Mouse (Mus musculus): ENCODE measurements around the gene Atg4d. TPM values are rescaled to one million over a fixed set of nuclear protein-coding genes. Genes with fewer than 3 reads are reported as not detected.
"Not testable (repeated sequence)": the region's sequence is repeated elsewhere in the genome, so short reads cannot be mapped to it uniquely, and the experiment has no call there.

The Atg4d gene
- total and polyA plus RNA-seq, 3 experiments = 9.1 to 14.9 (median 14.5) TPM

- peak; percentile 69 for ATAC-seq (ENCODE audit: extremely low read depth, insufficient number of reproducible peaks, low FRiP score, poor library complexity, severe bottlenecking)
- TF ChIP-seq TAL1 (conservative IDR thresholded peaks at IDR 0.05; ENCODE audit: low read depth, low read length) = no peak
- no peak for TF ChIP-seq CTCF (IDR thresholded peaks at IDR 0.05; ENCODE audit: low read depth, low read length)
- Histone ChIP-seq H3K4me1 (ENCODE audit: insufficient read depth, low read depth, low read length) (peaks cover 44% of the 10 kb centered on the region), H3K4me3 (ENCODE audit: low read depth, low read length) (peak within 1 kb of the TSS; percentile 82), H3K36me3 (replicated peaks) (peaks cover 22% of the 10 kb centered on the region), H3K9me3 (replicated peaks) (no peaks in the 10 kb centered on the region; the same call in 1 of the 2 replicates), H3K27me3 (ENCODE audit: insufficient read depth, low read length) (no peaks in the 10 kb centered on the region)
- peak; percentile 76 for DNase-seq (ENCODE audit: low spot score)
These were observed 55.8 kb downstream of the Atg4d start, which contains the start of gene Slc44a2 for GRCm38 (mm10) chr9:21320619-21321512. Slc44a2 (plus strand) TSS chr9:21320698.

- Histone ChIP-seq H3K9me3 (replicated peaks) (no peaks in the 10 kb centered on the region; the same call in 1 of the 2 replicates), H3K4me1 (ENCODE audit: insufficient read depth, low read depth, low read length) (peaks cover 45% of the 10 kb centered on the region), H3K27me3 (ENCODE audit: insufficient read depth, low read length) (no peaks in the 10 kb centered on the region), H3K4me3 (ENCODE audit: low read depth, low read length) (peak overlapping the region; percentile 82), H3K36me3 (replicated peaks) (peaks cover 25% of the 10 kb centered on the region)
- ATAC-seq (ENCODE audit: extremely low read depth, insufficient number of reproducible peaks, low FRiP score, poor library complexity, severe bottlenecking) (peak; percentile 22; the same call in 1 of the 2 replicates), DNase-seq (ENCODE audit: low spot score) (peak; percentile 47)
- TF ChIP-seq CTCF (IDR thresholded peaks at IDR 0.05; ENCODE audit: low read depth, low read length) (no peak), TAL1 (conservative IDR thresholded peaks at IDR 0.05; ENCODE audit: low read depth, low read length) (no peak)
These were observed 56.4 kb downstream of the Atg4d start for GRCm38 (mm10) chr9:21321513-21321835.

- no peaks in the 10 kb centered on the region; the same call in 1 of the 2 replicates for H3K9me3 ChIP-seq (replicated peaks)
- H3K27me3 ChIP-seq (ENCODE audit: insufficient read depth, low read length) = no peaks in the 10 kb centered on the region
- no peak overlapping the region for H3K4me3 ChIP-seq (ENCODE audit: low read depth, low read length)
- peaks cover 27% of the 10 kb centered on the region for H3K36me3 ChIP-seq (replicated peaks)
- ATAC-seq (ENCODE audit: extremely low read depth, insufficient number of reproducible peaks, low FRiP score, poor library complexity, severe bottlenecking) (no peak), DNase-seq (ENCODE audit: low spot score) (no peak)
- no peak for TF ChIP-seq TAL1 (conservative IDR thresholded peaks at IDR 0.05; ENCODE audit: low read depth, low read length)
- no peak for TF ChIP-seq GATA1 (IDR thresholded peaks at IDR 0.05; ENCODE audit: borderline replicate concordance, low read length)
- no peak for TF ChIP-seq CTCF (IDR thresholded peaks at IDR 0.05; ENCODE audit: low read depth, low read length)
- TF ChIP-seq POLR2AphosphoS5 (IDR thresholded peaks at IDR 0.05; ENCODE audit: insufficient replicate concordance, low read depth, low read length) = no peak
- no peak for TF ChIP-seq GATA2 (IDR thresholded peaks at IDR 0.05; ENCODE audit: borderline replicate concordance, low read depth, low read length)
- peaks cover 51% of the 10 kb centered on the region for H3K4me1 ChIP-seq (ENCODE audit: insufficient read depth, low read depth, low read length)
These were observed 57.3 kb downstream of the Atg4d start for GRCm38 (mm10) chr9:21322211-21322916.

- not testable (repeated sequence) for H3K4me3 ChIP-seq (ENCODE audit: low read depth, low read length)
- H3K4me1 ChIP-seq (ENCODE audit: insufficient read depth, low read depth, low read length) = peaks cover 57% of the 10 kb centered on the region
These were observed 57.8 kb downstream of the Atg4d start for GRCm38 (mm10) chr9:21322917-21323297.

GRCm38 (mm10) chr9:21324269-21324668, 59.2 kb downstream of the Atg4d start:
- no peak for DNase-seq (ENCODE audit: low spot score)
- Histone ChIP-seq H3K4me3 (ENCODE audit: low read depth, low read length) (no peak overlapping the region), H3K27me3 (ENCODE audit: insufficient read depth, low read length) (no peaks in the 10 kb centered on the region), H3K36me3 (replicated peaks) (peaks cover 29% of the 10 kb centered on the region), H3K9me3 (replicated peaks) (no peaks in the 10 kb centered on the region; the same call in 1 of the 2 replicates), H3K4me1 (ENCODE audit: insufficient read depth, low read depth, low read length) (peaks cover 61% of the 10 kb centered on the region)
- TF ChIP-seq TAL1 (conservative IDR thresholded peaks at IDR 0.05; ENCODE audit: low read depth, low read length) (no peak), GATA2 (IDR thresholded peaks at IDR 0.05; ENCODE audit: borderline replicate concordance, low read depth, low read length) (no peak), CTCF (IDR thresholded peaks at IDR 0.05; ENCODE audit: low read depth, low read length) (no peak), GATA1 (IDR thresholded peaks at IDR 0.05; ENCODE audit: borderline replicate concordance, low read length) (no peak), POLR2AphosphoS5 (IDR thresholded peaks at IDR 0.05; ENCODE audit: insufficient replicate concordance, low read depth, low read length) (no peak)
- no peak for ATAC-seq (ENCODE audit: extremely low read depth, insufficient number of reproducible peaks, low FRiP score, poor library complexity, severe bottlenecking)

More at GRCm38 (mm10) chr9:21322917-21323297, 57.8 kb downstream of the Atg4d start:
- not testable (repeated sequence) for H3K9me3 ChIP-seq (replicated peaks); DNase-seq (ENCODE audit: low spot score); ATAC-seq (ENCODE audit: extremely low read depth, insufficient number of reproducible peaks, low FRiP score, poor library complexity, severe bottlenecking); H3K27me3 ChIP-seq (ENCODE audit: insufficient read depth, low read length)
- H3K36me3 ChIP-seq (replicated peaks) = peaks cover 27% of the 10 kb centered on the region

Other genes starting within 250 kb of the Atg4d start
Only the 20 nearest of the 21 such genes appear.
- gene Icam4, start 235.9 kb upstream of the Atg4d start, total RNA-seq (2014; fragmentation: Nextera tagmentation) = 2.1 and 4.8 TPM in 2 replicates
- 8.2 and 10.6 TPM in 2 replicates for gene Icam4, start 235.9 kb upstream of the Atg4d start, total RNA-seq (2017)
- gene Icam4, start 235.9 kb upstream of the Atg4d start, polyA plus RNA-seq (2012) = 8.3 and 11.2 TPM in 2 replicates
- gene Icam5, start 233.2 kb upstream of the Atg4d start, total RNA-seq (2014; fragmentation: Nextera tagmentation) = not detected in 2 replicates
- 0.33 and 0.99 TPM in 2 replicates for gene Icam5, start 233.2 kb upstream of the Atg4d start, total RNA-seq (2017)
- gene Icam5, start 233.2 kb upstream of the Atg4d start, polyA plus RNA-seq (2012) = 0.30 and 0.38 TPM in 2 replicates
- not detected in 2 replicates for gene Zglp1, start 198.2 kb upstream of the Atg4d start, total RNA-seq (2014; fragmentation: Nextera tagmentation)
- not detected in 2 replicates for gene Zglp1, start 198.2 kb upstream of the Atg4d start, total RNA-seq (2017)
- 4.0 and 4.5 TPM in 2 replicates for gene Zglp1, start 198.2 kb upstream of the Atg4d start, polyA plus RNA-seq (2012)
- gene Gm49373, start 192.2 kb upstream of the Atg4d start, total RNA-seq (2014; fragmentation: Nextera tagmentation) = 0.98 and 2.2 TPM in 2 replicates
- gene Gm49373, start 192.2 kb upstream of the Atg4d start, total RNA-seq (2017) = 0.33 and 1.0 TPM in 2 replicates
- 0.61 and 1.2 TPM in 2 replicates for gene Gm49373, start 192.2 kb upstream of the Atg4d start, polyA plus RNA-seq (2012)
- 52.4 and 58.5 TPM in 2 replicates for gene Fdx1l, start 191.7 kb upstream of the Atg4d start, total RNA-seq (2014; fragmentation: Nextera tagmentation)
- 54.3 and 56.1 TPM in 2 replicates for gene Fdx1l, start 191.7 kb upstream of the Atg4d start, total RNA-seq (2017)
- gene Fdx1l, start 191.7 kb upstream of the Atg4d start, polyA plus RNA-seq (2012) = 30.6 and 31.0 TPM in 2 replicates
- 95.6 and 162 TPM in 2 replicates for gene Gm38431, start 173.3 kb upstream of the Atg4d start, total RNA-seq (2014; fragmentation: Nextera tagmentation)
- gene Gm38431, start 173.3 kb upstream of the Atg4d start, total RNA-seq (2017) = 2.1 and 2.8 TPM in 2 replicates
- gene Gm38431, start 173.3 kb upstream of the Atg4d start, polyA plus RNA-seq (2012) = 382 and 444 TPM in 2 replicates
- gene Raver1, start 173.3 kb upstream of the Atg4d start, total RNA-seq (2014; fragmentation: Nextera tagmentation) = 35.1 and 72.2 TPM in 2 replicates
- 18.5 and 19.6 TPM in 2 replicates for gene Raver1, start 173.3 kb upstream of the Atg4d start, total RNA-seq (2017)
- 0.62 and 0.92 TPM in 2 replicates for gene Raver1, start 173.3 kb upstream of the Atg4d start, polyA plus RNA-seq (2012)
- gene Tyk2, start 134.1 kb upstream of the Atg4d start, total RNA-seq (2014; fragmentation: Nextera tagmentation) = 16.1 and 16.6 TPM in 2 replicates
- 17.4 and 19.0 TPM in 2 replicates for gene Tyk2, start 134.1 kb upstream of the Atg4d start, total RNA-seq (2017)
- 17.3 and 19.0 TPM in 2 replicates for gene Tyk2, start 134.1 kb upstream of the Atg4d start, polyA plus RNA-seq (2012)
- 80.4 and 86.7 TPM in 2 replicates for gene Cdc37, start 115.3 kb upstream of the Atg4d start, total RNA-seq (2014; fragmentation: Nextera tagmentation)
- 124 and 193 TPM in 2 replicates for gene Cdc37, start 115.3 kb upstream of the Atg4d start, total RNA-seq (2017)
- gene Cdc37, start 115.3 kb upstream of the Atg4d start, polyA plus RNA-seq (2012) = 213 and 280 TPM in 2 replicates
- gene Pde4a, start 99.6 kb upstream of the Atg4d start, total RNA-seq (2014; fragmentation: Nextera tagmentation) = 2.5 and 2.9 TPM in 2 replicates
- 1.5 and 1.7 TPM in 2 replicates for gene Pde4a, start 99.6 kb upstream of the Atg4d start, total RNA-seq (2017)
- 1.4 and 1.5 TPM in 2 replicates for gene Pde4a, start 99.6 kb upstream of the Atg4d start, polyA plus RNA-seq (2012)
- 16.7 and 21.3 TPM in 2 replicates for gene Keap1, start 25.9 kb upstream of the Atg4d start, total RNA-seq (2014; fragmentation: Nextera tagmentation)
- gene Keap1, start 25.9 kb upstream of the Atg4d start, total RNA-seq (2017) = 46.4 and 48.1 TPM in 2 replicates
- gene Keap1, start 25.9 kb upstream of the Atg4d start, polyA plus RNA-seq (2012) = 73.3 and 81.7 TPM in 2 replicates
- not detected in 2 replicates for gene S1pr5, start 16.9 kb upstream of the Atg4d start, total RNA-seq (2014; fragmentation: Nextera tagmentation)
- 0.11 TPM in 1 of 2 replicates, not detected in the other for gene S1pr5, start 16.9 kb upstream of the Atg4d start, total RNA-seq (2017)
- not detected in 2 replicates for gene S1pr5, start 16.9 kb upstream of the Atg4d start, polyA plus RNA-seq (2012)
- gene Kri1, start 22.7 kb downstream of the Atg4d start, total RNA-seq (2014; fragmentation: Nextera tagmentation) = 45.4 and 52.7 TPM in 2 replicates
- 74.3 and 89.3 TPM in 2 replicates for gene Kri1, start 22.7 kb downstream of the Atg4d start, total RNA-seq (2017)
- gene Kri1, start 22.7 kb downstream of the Atg4d start, polyA plus RNA-seq (2012) = 46.2 and 56.6 TPM in 2 replicates
- 15.4 and 35.8 TPM in 2 replicates for gene Cdkn2d, start 26.1 kb downstream of the Atg4d start, total RNA-seq (2014; fragmentation: Nextera tagmentation)
- 30.3 and 31.2 TPM in 2 replicates for gene Cdkn2d, start 26.1 kb downstream of the Atg4d start, total RNA-seq (2017)
- gene Cdkn2d, start 26.1 kb downstream of the Atg4d start, polyA plus RNA-seq (2012) = 14.3 and 17.4 TPM in 2 replicates
- not detected in 2 replicates for gene Ap1m2, start 47.0 kb downstream of the Atg4d start, total RNA-seq (2014; fragmentation: Nextera tagmentation)
- gene Ap1m2, start 47.0 kb downstream of the Atg4d start, total RNA-seq (2017) = 0.16 TPM in 1 of 2 replicates, not detected in the other
- gene Ap1m2, start 47.0 kb downstream of the Atg4d start, polyA plus RNA-seq (2012) = not detected in 2 replicates
- 42.2 and 52.7 TPM in 2 replicates for gene Slc44a2, start 55.4 kb downstream of the Atg4d start, total RNA-seq (2014; fragmentation: Nextera tagmentation)
- 35.5 and 35.7 TPM in 2 replicates for gene Slc44a2, start 55.4 kb downstream of the Atg4d start, total RNA-seq (2017)
- 45.4 and 56.8 TPM in 2 replicates for gene Slc44a2, start 55.4 kb downstream of the Atg4d start, polyA plus RNA-seq (2012)
- 87.9 and 94.1 TPM in 2 replicates for gene Ilf3, start 102.6 kb downstream of the Atg4d start, total RNA-seq (2014; fragmentation: Nextera tagmentation)
- gene Ilf3, start 102.6 kb downstream of the Atg4d start, total RNA-seq (2017) = 79.7 and 81.3 TPM in 2 replicates
- gene Ilf3, start 102.6 kb downstream of the Atg4d start, polyA plus RNA-seq (2012) = 123 and 138 TPM in 2 replicates
- 20.7 and 26.4 TPM in 2 replicates for gene Qtrt1, start 146.5 kb downstream of the Atg4d start, total RNA-seq (2014; fragmentation: Nextera tagmentation)
- 34.3 and 43.8 TPM in 2 replicates for gene Qtrt1, start 146.5 kb downstream of the Atg4d start, total RNA-seq (2017)
- gene Qtrt1, start 146.5 kb downstream of the Atg4d start, polyA plus RNA-seq (2012) = 70.9 and 72.7 TPM in 2 replicates
- 193 and 214 TPM in 2 replicates for gene Dnm2, start 159.6 kb downstream of the Atg4d start, total RNA-seq (2014; fragmentation: Nextera tagmentation)
- 72.7 and 74.3 TPM in 2 replicates for gene Dnm2, start 159.6 kb downstream of the Atg4d start, total RNA-seq (2017)
- gene Dnm2, start 159.6 kb downstream of the Atg4d start, polyA plus RNA-seq (2012) = 427 and 533 TPM in 2 replicates
- 2.4 TPM in 1 of 2 replicates, not detected in the other for gene Tmed1, start 245.0 kb downstream of the Atg4d start, total RNA-seq (2014; fragmentation: Nextera tagmentation)
- gene Tmed1, start 245.0 kb downstream of the Atg4d start, total RNA-seq (2017) = 8.0 and 10.5 TPM in 2 replicates
- gene Tmed1, start 245.0 kb downstream of the Atg4d start, polyA plus RNA-seq (2012) = 6.2 and 6.3 TPM in 2 replicates